Mouse (Mus musculus): ENCODE measurements around the gene Nrxn2. TPM values are rescaled to one million over a fixed set of nuclear protein-coding genes. Genes with fewer than 3 reads are reported as not detected.

Nrxn2 gene
- total RNA-seq, 2 experiments from 2014 or later = 7.5 to 14.5 TPM

DNA sequence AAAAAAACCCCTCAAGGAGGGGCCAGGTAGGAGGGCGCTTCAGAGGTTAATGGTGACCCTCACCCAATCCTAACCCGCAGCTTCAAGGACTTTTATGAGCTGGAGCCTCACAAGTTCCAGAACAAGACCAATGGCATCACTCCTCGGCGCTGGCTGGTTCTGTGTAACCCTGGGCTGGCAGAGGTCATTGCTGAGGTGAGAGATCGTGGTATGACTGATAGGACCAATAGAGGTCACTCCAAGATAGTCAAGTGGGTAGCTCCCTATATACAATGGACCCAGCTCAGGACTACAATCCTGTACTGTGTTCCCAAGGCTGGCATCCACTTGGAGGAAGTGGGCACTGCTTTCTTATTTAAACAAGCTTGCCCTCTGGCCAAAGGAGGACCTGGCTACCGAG is 28.3 kb upstream of the Nrxn2 start:
- no peak for DNase-seq

DNA sequence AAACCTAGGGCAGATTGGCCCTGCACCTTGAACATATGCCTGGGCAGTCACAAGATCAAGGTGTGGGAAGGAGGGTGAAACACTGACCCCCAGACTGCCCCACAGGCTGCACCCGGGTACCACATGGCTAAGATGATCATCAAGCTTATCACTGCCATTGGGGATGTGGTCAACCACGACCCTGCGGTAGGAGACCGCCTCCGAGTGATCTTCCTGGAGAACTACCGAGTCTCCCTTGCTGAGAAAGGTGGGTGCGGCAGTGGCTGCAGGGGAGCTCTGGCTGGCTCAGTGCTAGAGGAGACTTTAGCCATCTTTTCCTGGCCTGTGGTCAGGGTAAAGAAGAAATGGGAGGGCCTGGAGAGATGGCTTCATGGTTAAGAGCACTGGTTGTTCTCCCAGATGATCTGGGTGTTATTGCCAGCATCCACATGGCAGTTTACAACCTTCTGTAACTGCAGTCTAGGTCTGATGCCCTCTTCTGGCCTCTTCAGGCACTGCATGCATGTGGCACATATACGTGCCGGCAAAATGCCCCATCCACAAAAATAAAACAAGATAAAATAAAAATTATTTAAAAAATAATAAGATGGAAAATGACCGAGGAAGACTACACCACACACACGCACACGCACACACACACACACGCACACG is 25.7 kb upstream of the Nrxn2 start:
- no peak for DNase-seq

DNA sequence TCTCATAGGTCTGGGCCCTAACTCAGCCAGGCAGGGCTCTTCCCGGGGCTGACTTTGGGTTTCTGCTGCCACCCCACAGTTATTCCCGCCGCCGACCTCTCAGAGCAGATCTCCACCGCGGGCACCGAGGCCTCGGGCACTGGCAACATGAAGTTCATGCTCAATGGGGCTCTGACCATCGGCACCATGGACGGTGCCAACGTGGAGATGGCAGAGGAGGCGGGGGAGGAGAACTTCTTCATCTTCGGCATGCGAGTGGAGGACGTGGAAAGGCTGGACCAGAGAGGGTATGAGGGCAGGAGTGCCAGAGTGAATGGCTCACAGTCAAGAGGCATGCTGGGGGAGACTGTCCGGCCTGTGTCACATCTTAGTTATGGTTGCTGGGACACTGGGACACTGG is 24.9 kb upstream of the Nrxn2 start:
- DNase-seq = no peak

DNA sequence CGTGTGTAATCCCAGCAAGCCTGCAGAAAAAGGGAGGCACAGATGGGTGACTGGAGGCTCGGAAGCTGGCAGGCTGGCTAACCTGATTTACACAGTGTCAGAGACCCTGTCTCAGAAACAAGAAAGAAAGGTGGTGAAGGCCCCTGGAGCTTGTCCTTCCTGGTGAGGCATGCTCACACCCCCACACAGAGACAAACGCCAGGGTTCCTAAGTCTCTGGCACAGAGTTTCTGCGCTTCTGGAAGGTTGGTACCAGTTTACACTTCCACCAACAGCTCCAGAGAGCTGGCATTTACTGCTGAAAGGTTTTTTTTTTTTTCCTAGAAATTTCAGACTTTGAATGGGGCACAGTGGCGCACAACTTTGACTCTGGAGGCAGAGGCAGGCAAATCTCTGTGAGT is 22.3 kb upstream of the Nrxn2 start:
- DNase-seq = no peak

DNA sequence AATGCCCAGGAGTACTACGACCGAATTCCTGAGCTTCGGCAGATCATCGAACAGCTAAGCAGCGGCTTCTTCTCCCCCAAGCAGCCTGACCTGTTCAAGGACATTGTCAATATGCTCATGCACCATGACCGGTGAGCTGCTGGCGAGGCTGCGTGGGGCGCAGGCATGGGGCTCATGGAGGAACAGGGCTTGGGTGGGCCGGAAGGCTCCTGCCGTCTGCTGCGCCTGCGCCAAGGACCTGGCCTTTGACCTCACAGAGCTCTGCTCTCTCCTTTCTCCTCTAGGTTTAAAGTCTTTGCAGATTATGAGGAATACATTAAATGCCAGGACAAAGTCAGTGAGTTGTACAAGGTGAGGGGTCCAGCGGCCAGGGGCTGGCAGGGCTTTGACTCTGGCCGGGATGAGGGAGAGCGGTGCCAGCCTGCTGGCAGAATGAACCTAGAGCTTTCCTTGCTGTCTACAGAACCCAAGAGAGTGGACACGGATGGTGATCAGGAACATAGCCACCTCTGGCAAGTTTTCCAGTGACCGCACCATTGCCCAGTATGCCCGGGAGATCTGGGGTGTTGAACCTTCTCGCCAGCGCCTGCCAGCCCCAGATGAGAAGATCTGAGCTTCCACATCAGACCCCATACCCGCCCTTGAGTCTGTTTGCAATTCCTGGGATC is 20.8 kb upstream of the Nrxn2 start:
- DNase-seq = no peak

DNA sequence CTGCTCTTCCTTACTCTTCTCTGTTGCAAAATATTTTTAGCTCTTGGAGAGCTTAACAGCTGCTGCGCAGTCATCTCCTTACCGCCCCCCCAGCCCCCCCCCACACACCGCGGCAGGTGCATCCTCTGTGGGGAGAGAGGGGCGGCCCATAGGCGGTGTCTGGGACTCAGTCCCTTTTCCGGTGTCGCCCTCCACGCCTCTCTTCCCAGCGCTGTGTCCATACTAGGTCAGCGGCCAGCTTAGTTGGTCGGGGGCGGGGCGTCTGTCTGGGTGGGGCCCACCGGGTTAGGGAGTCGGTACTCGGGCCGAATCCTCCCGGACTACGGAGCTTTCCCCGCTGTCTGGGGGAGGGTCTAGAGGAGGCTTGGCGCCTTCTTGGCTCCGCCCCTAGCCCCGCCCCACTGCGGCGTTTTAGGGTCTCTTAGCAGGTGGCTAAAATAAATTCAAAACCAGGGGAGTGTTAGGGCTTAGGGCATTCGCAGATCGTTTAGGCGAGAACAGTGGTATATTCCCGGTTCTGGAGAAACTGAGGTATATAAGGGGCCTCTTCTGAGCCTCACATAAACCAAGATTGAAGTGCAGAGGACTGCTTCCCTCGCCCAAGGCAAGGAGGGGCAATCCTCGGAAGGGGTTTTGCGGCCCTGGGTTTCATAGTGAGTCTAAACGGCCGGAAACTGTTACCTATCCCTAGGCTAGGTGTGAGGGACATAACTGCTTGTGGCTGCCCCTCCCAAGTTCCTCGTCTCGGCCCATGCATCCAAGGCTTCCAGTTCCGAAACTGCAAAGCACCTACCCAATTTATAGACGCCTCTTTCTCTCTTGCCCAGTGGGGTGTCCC is 19.9 kb upstream of the Nrxn2 start:
- DNase-seq = peak; percentile 79

DNA sequence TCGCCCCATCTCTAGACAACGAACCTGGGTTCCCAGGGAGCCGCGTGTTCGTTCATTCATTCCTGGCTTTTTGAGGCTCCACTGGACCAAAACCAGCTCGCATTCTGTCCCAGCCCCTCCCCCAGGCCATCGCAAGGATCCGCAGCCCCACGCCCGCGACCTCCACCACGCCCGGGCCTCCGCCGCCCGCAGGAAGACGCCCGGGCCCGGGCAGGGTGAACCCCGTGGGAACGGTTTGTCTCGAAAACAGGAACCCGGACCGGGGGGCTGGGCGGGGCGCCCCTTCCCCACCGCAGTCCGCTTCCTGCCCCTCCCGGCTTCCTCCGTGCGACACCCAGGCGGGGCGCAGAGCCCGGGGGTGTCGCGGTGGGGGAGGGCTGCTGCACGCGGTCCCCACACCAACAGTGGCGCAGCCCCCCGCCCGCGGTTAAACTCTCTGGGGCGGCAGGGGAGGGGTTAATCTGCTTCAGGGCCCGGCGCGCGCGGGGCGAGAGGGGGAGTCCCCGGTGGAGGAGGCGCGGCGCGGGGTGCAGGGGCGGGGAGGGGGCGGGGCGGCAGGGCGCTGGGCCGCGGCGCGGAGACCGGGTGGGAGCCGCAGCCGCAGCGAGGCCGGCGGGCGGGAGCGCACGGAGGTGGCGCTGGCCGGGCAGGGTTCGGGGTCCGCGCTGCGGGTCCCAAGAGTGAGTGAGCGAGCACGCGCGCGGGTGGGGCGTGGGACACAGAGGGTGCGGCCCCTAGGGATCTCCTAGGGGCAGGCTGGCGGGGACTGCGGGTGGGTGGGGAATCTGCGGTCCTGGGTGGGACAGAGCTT is 19.0 kb upstream of the Nrxn2 start, which contains the start of gene Rasgrp2:
Gene Rasgrp2, plus strand, starts transcription at position 56 of the 811 bp plus-strand sequence.
- peak; percentile 66 for DNase-seq

DNA sequence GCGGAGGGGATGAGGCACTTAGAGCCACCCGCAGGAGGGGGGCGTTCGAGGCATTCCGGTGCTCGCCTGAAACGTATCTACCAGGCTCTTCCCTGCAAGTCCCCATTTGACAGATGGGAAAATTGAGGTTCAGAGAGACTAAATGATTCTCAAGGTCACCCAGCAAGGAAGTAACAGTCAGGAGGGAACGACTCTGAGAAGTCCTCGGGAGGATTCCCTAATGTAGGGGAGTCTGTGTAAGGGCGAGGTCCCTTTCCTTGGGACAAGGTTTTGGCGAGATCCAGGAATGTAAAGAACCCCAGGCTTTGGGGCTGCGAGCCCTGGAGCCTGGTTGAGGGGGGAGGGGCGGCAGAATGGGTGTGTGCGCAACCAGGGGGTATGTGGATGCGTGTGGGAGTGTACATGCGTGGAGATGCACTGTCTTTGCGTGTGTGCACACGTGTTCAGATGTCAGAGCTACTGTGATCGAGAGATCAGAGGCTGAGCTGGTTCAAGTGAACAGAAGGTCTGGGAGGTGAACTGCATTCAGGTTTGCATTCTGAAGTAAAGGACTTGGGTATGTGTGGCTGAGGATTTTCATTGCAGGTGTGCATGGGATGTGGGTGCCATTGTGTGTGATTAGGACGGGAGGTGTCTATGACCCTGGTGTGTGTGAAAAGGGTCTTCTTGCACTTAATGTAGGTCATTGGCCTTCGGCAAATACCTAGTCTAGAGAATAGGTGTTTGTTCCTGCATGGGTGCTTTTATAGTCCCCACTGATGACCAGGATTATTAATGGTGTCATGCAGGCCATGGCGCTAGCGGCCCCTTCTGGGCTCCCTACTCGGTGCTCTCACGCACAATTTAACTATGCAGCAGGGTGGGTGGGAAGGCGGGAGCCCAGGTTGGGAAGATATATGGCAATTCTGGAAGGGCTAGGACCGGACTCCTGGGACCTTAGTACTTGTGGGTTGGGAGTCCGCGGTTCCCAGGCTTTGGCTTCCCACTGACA is 18.1 kb upstream of the Nrxn2 start:
- DNase-seq = no peak

DNA sequence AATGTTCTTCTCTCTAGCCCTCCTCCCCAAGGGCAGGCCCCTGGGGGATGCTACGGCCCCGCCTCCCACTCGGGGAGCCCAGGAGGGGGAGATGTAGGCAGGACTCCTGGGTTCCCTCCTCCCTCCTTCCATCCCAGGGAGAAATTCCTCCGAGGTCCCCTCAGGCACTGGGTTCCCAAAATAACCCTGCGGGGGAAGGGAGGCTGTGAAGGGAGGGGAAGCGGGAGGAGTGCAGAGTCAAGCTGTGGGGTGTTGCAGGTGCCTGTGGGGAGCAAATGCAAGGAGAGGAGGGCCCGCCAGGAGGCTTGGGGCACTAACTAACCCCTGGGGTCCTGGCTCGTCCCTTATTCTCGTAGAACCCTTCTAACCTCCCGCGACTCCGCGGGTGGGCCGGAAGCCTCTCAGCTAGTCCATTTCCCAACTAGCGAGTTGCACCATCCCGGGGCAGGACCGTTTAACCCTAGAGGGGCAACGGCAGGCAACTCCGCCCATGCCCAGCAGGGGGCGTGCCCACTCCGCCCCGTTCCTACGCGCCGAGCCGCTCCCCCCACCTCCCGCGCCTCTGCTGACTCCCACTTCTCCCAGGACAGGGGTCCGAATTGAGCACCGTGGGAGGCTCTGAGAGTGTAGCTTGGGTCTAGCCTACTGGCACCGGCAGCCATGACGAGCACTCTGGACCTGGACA is 17.3 kb upstream of the Nrxn2 start:
- DNase-seq = peak; percentile 91

DNA sequence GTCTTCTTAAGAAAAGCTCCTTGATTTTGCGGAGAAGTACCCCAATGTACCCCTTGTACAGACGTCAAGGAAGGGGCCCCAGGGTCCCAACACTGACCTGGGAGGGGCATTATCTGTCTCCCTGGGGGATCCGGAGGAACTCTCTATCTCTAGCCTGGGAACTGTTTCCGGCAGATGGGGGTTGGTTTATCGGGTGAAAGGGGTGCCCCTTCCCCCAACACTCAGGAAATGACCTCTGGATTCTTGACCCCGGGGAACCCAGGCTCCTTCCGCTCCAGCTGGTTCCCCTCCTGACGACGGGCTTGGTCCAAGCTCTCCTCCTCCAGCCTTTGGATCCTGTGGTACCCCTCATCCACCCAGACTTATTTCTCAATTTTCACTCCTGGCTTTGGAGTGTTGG is 16.6 kb upstream of the Nrxn2 start:
- no peak for DNase-seq

DNA sequence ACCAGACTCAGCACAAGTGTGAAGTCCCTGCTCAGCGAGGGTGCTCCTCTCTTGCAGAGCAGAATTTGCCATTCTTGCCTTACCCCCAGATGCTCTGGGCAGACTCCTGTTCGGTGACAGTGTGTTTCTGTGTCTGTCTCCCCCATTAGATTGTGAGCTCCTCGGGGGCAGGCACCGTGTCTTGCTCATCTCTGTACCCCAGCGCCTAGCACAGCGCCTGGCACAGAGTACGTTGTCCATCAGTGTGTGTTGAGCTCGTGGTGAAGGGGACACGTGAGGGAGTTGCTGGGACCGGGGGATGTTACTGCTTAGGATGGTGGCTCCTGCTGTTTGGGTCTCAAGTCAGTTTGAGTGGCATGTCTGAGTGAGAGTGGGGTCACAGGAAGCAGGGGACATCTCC is 14.7 kb upstream of the Nrxn2 start:
- no peak for DNase-seq

DNA sequence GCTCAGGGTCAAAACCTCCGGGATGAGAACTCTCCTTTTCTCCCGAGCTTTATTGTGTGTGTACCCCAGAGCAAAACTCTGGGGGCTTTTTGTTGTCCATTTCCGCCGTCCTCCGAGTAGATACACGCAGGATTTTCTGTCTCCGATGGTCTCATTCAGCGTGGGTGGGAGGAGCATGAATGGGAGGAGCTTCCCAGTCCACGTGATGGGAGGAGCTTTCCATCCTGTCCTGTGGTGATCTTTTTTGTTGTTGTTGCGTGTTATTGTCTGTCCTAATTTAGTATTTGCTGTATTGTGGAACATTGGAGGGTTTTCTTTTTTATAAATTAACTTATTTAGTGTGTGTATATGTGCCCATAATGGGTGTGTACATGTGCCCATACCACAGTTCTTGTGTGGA is 13.1 kb upstream of the Nrxn2 start:
- no peak for DNase-seq

DNA sequence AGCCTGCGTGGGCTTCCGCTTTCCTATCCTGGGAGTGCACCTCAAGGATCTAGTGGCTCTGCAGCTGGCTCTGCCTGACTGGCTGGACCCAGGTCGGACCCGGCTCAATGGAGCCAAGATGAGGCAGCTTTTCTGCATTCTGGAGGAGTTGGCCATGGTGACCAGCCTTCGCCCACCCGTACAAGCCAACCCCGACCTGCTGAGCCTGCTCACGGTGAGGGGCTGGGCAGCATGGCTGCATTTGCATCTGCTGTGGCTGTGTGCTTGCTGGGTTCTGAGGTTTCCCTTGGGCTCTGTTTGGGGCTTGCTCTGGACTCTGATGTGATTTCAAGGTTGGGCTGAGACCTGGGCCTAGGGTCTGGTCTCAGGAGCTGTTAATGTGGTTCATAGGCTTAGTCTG is 11.4 kb upstream of the Nrxn2 start:
- DNase-seq = no peak

DNA sequence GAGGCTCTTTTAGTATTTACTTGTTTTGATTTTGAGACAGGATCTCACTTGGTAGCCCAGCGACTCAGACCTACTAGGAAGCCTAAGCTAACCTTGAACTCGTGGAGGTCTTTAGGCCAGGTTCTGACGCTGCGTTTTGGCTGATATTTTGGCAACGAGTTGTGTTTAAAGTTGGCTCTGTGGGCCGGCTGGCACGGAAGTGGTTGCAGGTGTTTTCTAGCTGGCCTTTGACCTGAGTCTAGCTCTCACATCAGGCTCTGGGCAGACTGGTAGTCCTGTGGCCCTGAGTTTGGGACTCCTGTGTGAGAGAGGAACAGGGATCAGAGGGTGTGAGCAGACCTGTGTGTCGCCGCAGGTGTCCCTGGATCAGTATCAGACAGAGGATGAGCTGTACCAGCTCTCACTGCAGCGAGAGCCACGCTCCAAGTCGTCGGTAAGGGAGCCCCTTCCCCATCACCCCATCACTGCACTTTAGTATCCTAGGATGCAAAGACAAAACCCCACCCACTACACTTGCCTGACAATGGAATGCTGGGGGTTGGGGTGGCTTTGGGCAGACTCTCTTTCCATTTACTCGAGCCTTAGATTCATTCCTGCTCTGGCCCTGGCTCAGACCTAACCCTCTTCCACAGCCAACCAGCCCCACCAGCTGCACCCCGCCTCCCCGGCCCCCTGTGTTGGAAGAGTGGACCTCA is 10.6 kb upstream of the Nrxn2 start:
- DNase-seq = no peak

DNA sequence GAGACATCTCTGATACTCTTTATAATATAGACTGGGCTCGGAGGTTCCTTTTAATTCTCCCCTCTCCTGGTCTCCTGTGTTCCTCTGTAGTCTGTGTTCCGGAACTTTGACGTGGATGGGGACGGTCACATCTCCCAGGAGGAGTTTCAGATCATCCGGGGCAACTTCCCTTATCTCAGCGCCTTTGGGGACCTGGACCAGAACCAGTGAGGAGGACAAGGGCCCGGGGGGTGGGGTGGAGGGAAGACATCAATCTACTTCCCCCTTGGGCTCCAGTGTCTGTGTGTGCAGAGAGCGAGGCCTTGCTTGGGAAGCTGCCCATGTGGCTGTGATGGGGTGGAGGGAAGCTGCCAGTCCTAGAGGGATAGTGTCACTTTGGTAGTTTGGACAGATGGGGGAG is 9.8 kb upstream of the Nrxn2 start:
- no peak for DNase-seq

DNA sequence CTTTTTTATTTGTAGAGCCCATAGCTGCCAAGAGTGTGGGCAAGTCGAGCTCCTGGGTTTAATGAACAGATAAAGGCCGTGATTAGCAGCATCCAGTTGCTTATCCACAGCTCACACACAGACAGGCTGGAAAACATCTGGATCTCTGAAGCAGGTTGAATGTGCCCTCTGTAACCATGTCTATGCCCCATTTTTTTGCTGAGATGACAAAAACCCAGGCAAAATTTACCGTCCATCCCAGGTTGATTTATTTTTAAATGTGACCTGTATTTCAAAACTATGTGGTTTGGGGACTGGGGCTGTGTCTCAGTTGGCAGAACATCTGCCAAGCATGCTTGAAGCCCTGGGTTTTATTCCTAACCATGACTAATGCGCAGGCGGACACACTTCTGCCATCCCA is 9.4 kb upstream of the Nrxn2 start:
- DNase-seq = no peak

DNA sequence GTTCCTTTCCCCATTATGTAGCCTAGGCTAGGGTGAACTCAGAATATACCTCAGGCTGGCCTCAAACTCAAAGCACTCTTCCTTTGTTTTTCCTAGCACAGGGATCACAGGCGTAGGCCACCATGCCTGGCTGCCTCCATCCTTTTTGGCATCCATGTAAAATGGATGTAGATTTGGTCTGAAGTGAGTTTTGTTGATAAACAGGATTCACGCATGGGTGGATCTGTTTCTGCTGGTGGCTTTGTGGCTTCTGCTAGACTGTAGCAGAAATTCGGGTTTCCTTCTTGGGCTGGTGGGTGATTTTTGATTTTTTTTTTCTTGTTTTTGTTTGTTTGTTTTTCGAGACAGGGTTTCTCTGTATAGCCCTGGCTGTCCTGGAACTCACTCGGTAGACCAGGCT is 8.6 kb upstream of the Nrxn2 start:
- DNase-seq = no peak

DNA sequence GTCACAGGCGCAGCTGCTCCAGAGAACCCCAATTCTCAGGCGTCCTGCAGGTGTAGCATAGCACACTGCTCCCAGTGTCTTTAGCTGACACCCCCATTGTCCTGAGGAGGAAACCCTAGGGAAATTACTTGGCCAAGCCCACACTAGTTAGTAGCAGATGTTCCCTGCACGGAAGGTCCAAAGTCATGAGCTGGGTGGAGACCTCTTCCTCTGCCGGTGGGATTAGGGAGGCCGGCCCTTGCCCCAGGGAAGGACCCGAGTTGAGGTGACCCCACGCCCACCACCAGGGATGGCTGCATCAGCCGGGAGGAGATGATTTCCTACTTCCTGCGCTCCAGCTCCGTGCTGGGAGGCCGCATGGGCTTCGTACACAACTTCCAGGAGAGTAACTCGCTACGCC is 5.7 kb upstream of the Nrxn2 start:
- no peak for DNase-seq

DNA sequence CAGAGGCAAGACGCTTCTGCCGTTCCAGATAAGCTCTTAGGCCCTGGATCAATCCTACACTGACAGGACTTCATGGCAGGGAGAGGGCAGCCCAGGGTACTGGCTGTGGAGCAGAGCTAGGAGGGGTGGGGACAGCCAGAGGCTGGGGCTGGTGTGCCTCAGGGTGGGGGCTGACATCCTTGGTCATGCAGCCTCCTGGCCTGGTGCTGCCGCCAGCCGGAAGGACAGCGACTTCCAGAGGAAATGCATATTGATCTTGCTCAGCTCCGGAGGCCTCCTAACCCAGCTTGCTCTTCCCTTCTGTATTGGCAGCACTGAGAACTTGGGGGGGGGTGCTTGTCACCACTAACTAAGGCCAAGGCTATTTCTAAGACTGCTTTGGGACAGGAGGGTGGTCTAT is 3.1 kb upstream of the Nrxn2 start:
- no peak for DNase-seq
